20 mouse cellular contexts compared by ENCODE assay signal in the genomic region with DNA sequence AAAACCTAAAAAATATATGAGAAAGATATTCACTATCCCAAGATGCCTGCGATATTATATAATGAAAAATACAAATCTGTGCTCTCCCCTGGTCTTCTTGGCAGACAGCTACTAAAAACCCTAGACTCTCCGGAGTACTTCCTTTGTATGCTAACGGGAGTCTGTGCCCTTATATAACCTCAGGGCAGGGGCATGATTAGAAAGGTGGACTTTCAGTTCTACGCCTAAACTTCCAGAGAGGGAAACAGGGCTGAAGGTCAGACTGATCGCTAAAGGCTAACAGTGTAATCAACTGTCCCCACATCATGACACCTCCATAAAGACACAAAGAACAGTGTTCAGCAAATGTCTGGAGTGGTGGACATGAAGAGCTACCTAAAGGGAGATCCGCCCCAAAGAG. TPM values are rescaled to one million over a fixed set of nuclear protein-coding genes. Genes with fewer than 3 reads are reported as not detected.
DNase-seq lines count a peak whose midpoint lies in the region; ATAC-seq and TF ChIP-seq lines count a peak whose summit lies in the region.
"Had no signal": no experiment of that assay in that cellular context is flagged by ENCODE, and none has a peak within 500 bp of the region (broad histone marks: within the 10 kb centered on the region; RNA-seq: fewer than 3 reads in every experiment).

No protein-coding gene starts in this region.

- no peak for TF ChIP-seq POLR2A in liver, adult 2 months (IDR thresholded peaks at IDR 0.05; ENCODE audit: extremely low read depth, insufficient read depth, low read length)

- H3K4me1 ChIP-seq in liver, adult 2 months (ENCODE audit: control insufficient read depth, insufficient read depth, low read length) = peaks cover 16% of the 10 kb centered on the region; the same call in 1 of the 2 replicates
- H3K4me1 ChIP-seq in liver, embryonic 13.5 days (replicated peaks) = peaks cover 13% of the 10 kb centered on the region
- H3K4me1 ChIP-seq in forebrain, postnatal 0 days (ENCODE audit: insufficient read depth) = no peaks in the 10 kb centered on the region
- H3K4me1 ChIP-seq: forebrain, embryonic 10.5 days; limb, embryonic 10.5 days had no signal

- peak; percentile 35 for DNase-seq in kidney, adult 11 months
- no peak for DNase-seq in kidney, postnatal 10 days
- DNase-seq in liver, adult 2 months (ENCODE audit: extremely low read depth, low read depth, low spot score) = peak; percentile 86
- no peak for DNase-seq in liver
- no peak for DNase-seq in liver, embryonic 13.5 days
- DNase-seq in forebrain, postnatal 0 days = no peak
- no peak for DNase-seq in gastrocnemius, postnatal 25 days
- DNase-seq: adrenal gland, adult 2 months; cerebellum, postnatal 10 days; gastrocnemius, adult 2 months; heart, postnatal 36 days; lung, adult 18-20 months; lung, postnatal 14 days; right cerebral cortex, postnatal 14 days; spleen, adult 18-20 months had no signal

- no peak for TF ChIP-seq CTCF in liver, adult 2 months (IDR thresholded peaks at IDR 0.05; ENCODE audit: low read depth, low read length)
- no peak for TF ChIP-seq CTCF in forebrain, postnatal 0 days (IDR thresholded peaks at IDR 0.05; ENCODE audit: low read depth)

- H3K9me3 ChIP-seq in liver, embryonic 13.5 days (replicated peaks) = no peaks in the 10 kb centered on the region
- H3K9me3 ChIP-seq in forebrain, postnatal 0 days (ENCODE audit: low read length) = no peaks in the 10 kb centered on the region
- H3K9me3 ChIP-seq: forebrain, embryonic 10.5 days; heart, embryonic 15.5 days; hindbrain, embryonic 13.5 days; limb, embryonic 10.5 days; midbrain, embryonic 13.5 days had no signal

- no peaks in the 10 kb centered on the region for H3K27me3 ChIP-seq in liver, adult 2 months (ENCODE audit: control insufficient read depth, insufficient read depth, low read length)
- H3K27me3 ChIP-seq in liver, embryonic 13.5 days = no peaks in the 10 kb centered on the region
- H3K27me3 ChIP-seq in forebrain, postnatal 0 days (ENCODE audit: insufficient read depth, low read length) = no peaks in the 10 kb centered on the region
- H3K27me3 ChIP-seq: heart, embryonic 15.5 days; hindbrain, embryonic 13.5 days; midbrain, embryonic 13.5 days had no signal

- WGBS in liver, adult 2 months = 11% methylated on average over 6 of the region's 6 CpGs
- 65% methylated on average over 6 of the region's 6 CpGs for WGBS in liver, embryonic 13.5 days (ENCODE audit: insufficient replicate concordance)
- WGBS in forebrain, postnatal 0 days = 82% methylated on average over 6 of the region's 6 CpGs

- no peak overlapping the region for H3K4me3 ChIP-seq in liver, adult 2 months (ENCODE audit: insufficient read depth, low read depth, low read length)
- no peak overlapping the region for H3K4me3 ChIP-seq in liver, embryonic 13.5 days (replicated peaks)
- no peak overlapping the region for H3K4me3 ChIP-seq in forebrain, postnatal 0 days (ENCODE audit: low read depth, low read length)
- H3K4me3 ChIP-seq: forebrain, embryonic 10.5 days; gastrocnemius, adult 2 months; heart, embryonic 15.5 days; hindbrain, embryonic 13.5 days; limb, embryonic 10.5 days; midbrain, embryonic 13.5 days had no signal

- no peaks in the 10 kb centered on the region for H3K36me3 ChIP-seq in liver, adult 2 months (ENCODE audit: control insufficient read depth, insufficient read depth, low read length)
- H3K36me3 ChIP-seq in liver, embryonic 13.5 days = no peaks in the 10 kb centered on the region
- no peaks in the 10 kb centered on the region for H3K36me3 ChIP-seq in forebrain, postnatal 0 days (ENCODE audit: insufficient read depth)
- H3K36me3 ChIP-seq: forebrain, embryonic 10.5 days; heart, embryonic 15.5 days; hindbrain, embryonic 13.5 days; limb, embryonic 10.5 days; midbrain, embryonic 13.5 days had no signal

- H3K9ac ChIP-seq in liver, adult 2 months (ENCODE audit: low read depth, low read length) = peak overlapping the region; percentile 19
- H3K9ac ChIP-seq in liver, embryonic 13.5 days = no peak overlapping the region
- no peak overlapping the region for H3K9ac ChIP-seq in forebrain, postnatal 0 days
- H3K9ac ChIP-seq: heart, embryonic 15.5 days; hindbrain, embryonic 13.5 days; midbrain, embryonic 13.5 days had no signal

- H3K4me2 ChIP-seq in liver, embryonic 13.5 days = no peak overlapping the region
- H3K4me2 ChIP-seq in forebrain, postnatal 0 days (ENCODE audit: low read depth) = no peak overlapping the region
- H3K4me2 ChIP-seq: heart, embryonic 15.5 days; hindbrain, embryonic 13.5 days; midbrain, embryonic 13.5 days had no signal

- peak overlapping the region; percentile 92 for H3K27ac ChIP-seq in liver, adult 2 months (replicated peaks; ENCODE audit: insufficient read depth, low read depth, low read length)
- peak overlapping the region; percentile 55 for H3K27ac ChIP-seq in liver, embryonic 13.5 days
- no peak overlapping the region for H3K27ac ChIP-seq in forebrain, postnatal 0 days (ENCODE audit: low read depth, low read length)
- H3K27ac ChIP-seq: forebrain, embryonic 10.5 days; gastrocnemius, adult 2 months; heart, embryonic 15.5 days; hindbrain, embryonic 13.5 days; limb, embryonic 10.5 days; midbrain, embryonic 13.5 days had no signal

- peaks cover 25% of the 10 kb centered on the region; the same call in 1 of the 2 replicates for H3K79me2 ChIP-seq in liver, adult 2 months (ENCODE audit: control insufficient read depth, insufficient read depth, low read length)

- peak; percentile 60; the same call in 1 of the 2 replicates for ATAC-seq in liver, embryonic 13.5 days (ENCODE audit: low read depth)
- ATAC-seq in forebrain, postnatal 0 days = no peak
- ATAC-seq: midbrain, embryonic 13.5 days had no signal

RNA-seq across cellular contexts. Expression of a gene that starts 11.3 kb away (rescaled TPM):
- 19.1 and 21.1 TPM in 2 replicates for total RNA-seq in liver, adult 2 months (2014; rRNA removed)
- 6.3 and 7.4 TPM in 2 replicates for polyA plus RNA-seq in liver, adult 2 months (2012; rRNA removed)
- 5.7 and 6.4 TPM in 2 replicates for polyA plus RNA-seq in liver, embryonic 13.5 days (2015; fragmentation: Nextera tagmentation; extraction: Ambion mirVana)
- 88.8 and 98.3 TPM in 2 replicates for total RNA-seq in forebrain, postnatal 0 days (2014; rRNA removed)
- 73.1 and 101 TPM in 2 replicates for polyA plus RNA-seq in forebrain, postnatal 0 days (2015; fragmentation: Nextera tagmentation; extraction: Ambion mirVana)
- 10 to 100 TPM; 58.0 to 65.8 TPM for total RNA-seq in gastrocnemius, postnatal 25 days (2021)

Comparison
In these comparisons a context has a peak if more than half of its experiments do, and no peak if none do; other contexts are left out.
1. DNase-seq: peak in kidney, adult 11 months (single experiment) and liver, adult 2 months (single experiment); none in kidney, postnatal 10 days (single experiment), liver (single experiment), liver, embryonic 13.5 days (single experiment), forebrain, postnatal 0 days (single experiment) and gastrocnemius, postnatal 25 days (single experiment).